15 mouse cellular contexts compared by ENCODE assay signal in the genomic region with DNA sequence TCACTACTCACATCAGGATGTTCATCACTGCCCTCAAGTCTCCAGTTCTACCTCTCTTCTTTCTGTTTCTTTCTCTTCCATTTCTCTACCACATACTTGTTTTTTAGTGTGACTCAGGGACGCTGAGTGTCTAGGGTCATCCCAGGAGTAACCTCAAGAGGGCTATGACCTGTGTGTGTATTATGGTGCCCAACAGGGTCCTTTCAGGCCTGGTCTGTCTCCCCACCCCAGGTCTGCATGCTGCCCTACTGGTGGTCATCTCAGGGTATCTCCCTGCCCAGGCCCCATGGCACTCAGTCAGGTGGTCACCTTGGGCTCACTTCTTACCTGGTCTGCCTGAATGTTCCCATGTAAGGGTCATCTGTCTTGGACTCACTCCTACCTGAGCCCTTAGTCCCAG.
"Had no signal": no experiment of that assay in that cellular context is flagged by ENCODE, and none has a peak within 500 bp of the region (broad histone marks: within the 10 kb centered on the region; RNA-seq: fewer than 3 reads in every experiment).

No protein-coding gene starts in this region.

- H3K27me3 ChIP-seq: liver, embryonic 15.5 days; neural tube, embryonic 13.5 days had no signal

- H3K4me3 ChIP-seq: layer of hippocampus, adult 2 months; liver, embryonic 15.5 days; neural tube, embryonic 13.5 days had no signal

- H3K9ac ChIP-seq: liver, embryonic 15.5 days; neural tube, embryonic 13.5 days had no signal

- H3K4me2 ChIP-seq: liver, embryonic 11.5 days; liver, embryonic 15.5 days; neural tube, embryonic 13.5 days had no signal

- H3K9me3 ChIP-seq: liver, embryonic 15.5 days; neural tube, embryonic 13.5 days had no signal

- DNase-seq: kidney, adult 8-10 months; kidney, postnatal 4 days; lung, adult 2 months; lung, postnatal 36 days; retina, postnatal 1 day; right cerebral cortex, postnatal 4 days; spleen, adult 18-20 months; thymus, adult 2 months; thymus, postnatal 25 days had no signal

- H3K4me1 ChIP-seq: liver, embryonic 15.5 days; neural tube, embryonic 13.5 days had no signal

- ATAC-seq: lung, postnatal 0 days had no signal

- H3K27ac ChIP-seq: kidney, postnatal 0 days; layer of hippocampus, adult 2 months; liver, embryonic 15.5 days; neural tube, embryonic 13.5 days had no signal

- H3K36me3 ChIP-seq: liver, embryonic 15.5 days; neural tube, embryonic 13.5 days had no signal
